ENCODE assay signal across 20 mouse cellular contexts in genomic region chr5:147108861-147109591, GRCm38 (mm10). TPM values are rescaled to one million over a fixed set of nuclear protein-coding genes. Genes with fewer than 3 reads are reported as not detected.
DNase-seq lines count a peak whose midpoint lies in the region; ATAC-seq lines count a peak whose summit lies in the region.
"Had no signal": no experiment of that assay in that cellular context is flagged by ENCODE, and none has a peak within 500 bp of the region (broad histone marks: within the 10 kb centered on the region; RNA-seq: fewer than 3 reads in every experiment).

No protein-coding gene starts in this region.

- peak overlapping the region; percentile 22 for H3K4me2 ChIP-seq in kidney, embryonic 15.5 days
- H3K4me2 ChIP-seq: liver, embryonic 11.5 days had no signal

- peaks cover 23% of the 10 kb centered on the region for H3K4me1 ChIP-seq in kidney, embryonic 15.5 days

- peak; percentile 43 for DNase-seq in cerebellum, adult 9-11 months
- no peak for DNase-seq in cerebellum, postnatal 4 days (ENCODE audit: low spot score in 2 of 2)
- peak; percentile 17 for DNase-seq in Muller cell, postnatal 12 days (ENCODE audit: inconsistent ontology term)
- DNase-seq in cerebellum, postnatal 36 days, result peak; percentile 22 to 28
- DNase-seq in left cerebral cortex, adult 8-10 months (ENCODE audit: low spot score in 2 of 2), result no peak
- no peak for DNase-seq in lung, postnatal 4 days
- no peak for DNase-seq in gastrocnemius, postnatal 10 days
- DNase-seq: gastrocnemius, postnatal 25 days; layer of hippocampus, adult 9-11 months; lung, adult 18-20 months; thymus, postnatal 25 days had no signal

- peak overlapping the region; percentile 61 for H3K27ac ChIP-seq in kidney, embryonic 15.5 days
- H3K27ac ChIP-seq: hindbrain, embryonic 10.5 days; hindbrain, postnatal 0 days; left cerebral cortex, adult 2 months had no signal

- no peaks in the 10 kb centered on the region for H3K27me3 ChIP-seq in kidney, embryonic 15.5 days
- H3K27me3 ChIP-seq: CH12.LX had no signal

- WGBS in kidney, embryonic 15.5 days, result 48% methylated on average over 13 of the region's 13 CpGs

- 0 out of 2 replicates have a peak, but pooled peaks cover 4% of the 10 kb centered on the region for H3K9me3 ChIP-seq in kidney, embryonic 15.5 days (replicated peaks)

- peaks cover 70% of the 10 kb centered on the region for H3K36me3 ChIP-seq in kidney, embryonic 15.5 days

- H3K4me3 ChIP-seq in kidney, embryonic 15.5 days (replicated peaks), result no peak overlapping the region
- H3K4me3 ChIP-seq: erythroblast, embryonic 14.5 days; hindbrain, embryonic 10.5 days; left cerebral cortex, adult 2 months had no signal

- no peak overlapping the region for H3K9ac ChIP-seq in kidney, embryonic 15.5 days

- peak; percentile 81 for ATAC-seq in kidney, embryonic 15.5 days (replicated peaks; ENCODE audit: low FRiP score)
- ATAC-seq: forebrain, embryonic 14.5 days; hindbrain, postnatal 0 days; intestine, postnatal 0 days had no signal

RNA-seq across cellular contexts. Expression of gene Polr1d, which starts 32.2 kb away (rescaled TPM):
- polyA plus RNA-seq in kidney, embryonic 15.5 days (2015; fragmentation: Nextera tagmentation; extraction: Ambion mirVana), result 139 and 154 TPM in 2 replicates
- total RNA-seq in left cerebral cortex, adult 8-10 months (2022), result 10 to 100 TPM; 65.4 to 67.3 (median 65.8) TPM
- total RNA-seq in gastrocnemius, postnatal 10 days (2021), result 100 to 1,000 TPM; 103 to 116 TPM

RNA-seq across cellular contexts. Expression of gene Lnx2, which starts 32.6 kb away (rescaled TPM):
- polyA plus RNA-seq in kidney, embryonic 15.5 days (2015; fragmentation: Nextera tagmentation; extraction: Ambion mirVana), result 14.6 and 15.4 TPM in 2 replicates
- 1 to 10 TPM; 4.8 to 6.4 (median 5.6) TPM for total RNA-seq in left cerebral cortex, adult 8-10 months (2022)
- total RNA-seq in gastrocnemius, postnatal 10 days (2021), result 1 to 10 TPM; 6.7 to 7.4 TPM

Comparison
In these comparisons a context has a peak if more than half of its experiments do, and no peak if none do; other contexts are left out.
1. DNase-seq: peak in cerebellum, adult 9-11 months (single experiment), Muller cell, postnatal 12 days (single experiment) and cerebellum, postnatal 36 days (2 of 2); none in cerebellum, postnatal 4 days (0 of 2), left cerebral cortex, adult 8-10 months (0 of 2), lung, postnatal 4 days (0 of 2) and gastrocnemius, postnatal 10 days (single experiment).